Mouse (Mus musculus) naive thymus-derived CD4-positive, alpha-beta T cell, adult 5 months (primary cell): ENCODE measurements around the gene Thegl. TPM values are rescaled to one million over a fixed set of nuclear protein-coding genes. Genes with fewer than 3 reads are reported as not detected.

Experiments
- polyA plus RNA-seq: library from polyadenylated mRNA; unstranded; fragments of 100-300 nt; shearing (Covaris generic); gene quantifications from one replicate; pipeline ENCODE4 v1.2.1, GENCODE M21; 2017

Thegl gene
- not detected for polyA plus RNA-seq

DNA sequence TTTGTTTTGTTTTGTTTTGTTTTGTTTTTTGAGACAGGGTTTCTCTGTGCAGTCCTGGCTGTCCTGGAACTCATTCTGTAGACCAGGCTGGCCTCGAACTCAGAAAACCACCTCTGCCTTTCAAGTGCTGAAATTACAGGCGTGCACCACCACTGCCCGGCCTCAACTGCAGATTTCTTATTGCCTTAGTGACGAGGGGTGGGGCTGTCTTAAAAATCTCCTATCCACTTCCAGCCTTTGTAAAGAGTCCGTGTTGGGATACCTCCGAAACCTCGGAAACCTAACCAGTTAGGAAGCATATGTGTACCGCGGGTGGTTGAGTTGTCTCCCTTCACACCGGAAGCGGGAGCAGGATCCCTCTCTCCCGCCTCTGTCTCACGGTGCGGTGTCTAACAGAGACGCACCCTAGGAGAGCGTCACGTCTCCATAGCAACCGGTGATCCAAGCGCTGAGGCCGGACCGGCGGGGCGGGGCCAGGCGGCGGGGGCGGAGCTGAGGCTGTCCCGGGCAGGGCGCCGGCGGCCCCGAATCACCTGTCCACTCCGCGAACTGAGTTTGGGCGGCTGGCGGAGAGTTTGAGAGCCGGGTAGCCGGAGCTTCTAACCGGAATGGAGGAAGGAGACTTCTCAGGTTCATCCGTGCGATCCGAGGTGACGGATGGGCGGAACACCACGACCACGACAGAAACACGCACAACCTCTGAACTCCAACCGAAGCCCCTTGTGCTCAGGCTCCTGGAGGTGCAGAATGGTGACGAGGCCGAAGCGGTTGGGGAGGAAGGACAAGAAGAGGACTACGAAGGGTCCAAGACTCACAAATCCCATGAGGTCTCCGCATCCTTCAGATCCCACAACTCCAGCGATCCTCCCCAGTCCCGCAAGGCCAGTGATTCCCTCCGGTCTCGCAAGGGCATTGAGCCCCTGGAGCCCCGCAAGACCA, at the start of gene Thegl:
Gene Thegl (plus strand): TSS at position 480 of the 939 bp plus-strand sequence.

DNA sequence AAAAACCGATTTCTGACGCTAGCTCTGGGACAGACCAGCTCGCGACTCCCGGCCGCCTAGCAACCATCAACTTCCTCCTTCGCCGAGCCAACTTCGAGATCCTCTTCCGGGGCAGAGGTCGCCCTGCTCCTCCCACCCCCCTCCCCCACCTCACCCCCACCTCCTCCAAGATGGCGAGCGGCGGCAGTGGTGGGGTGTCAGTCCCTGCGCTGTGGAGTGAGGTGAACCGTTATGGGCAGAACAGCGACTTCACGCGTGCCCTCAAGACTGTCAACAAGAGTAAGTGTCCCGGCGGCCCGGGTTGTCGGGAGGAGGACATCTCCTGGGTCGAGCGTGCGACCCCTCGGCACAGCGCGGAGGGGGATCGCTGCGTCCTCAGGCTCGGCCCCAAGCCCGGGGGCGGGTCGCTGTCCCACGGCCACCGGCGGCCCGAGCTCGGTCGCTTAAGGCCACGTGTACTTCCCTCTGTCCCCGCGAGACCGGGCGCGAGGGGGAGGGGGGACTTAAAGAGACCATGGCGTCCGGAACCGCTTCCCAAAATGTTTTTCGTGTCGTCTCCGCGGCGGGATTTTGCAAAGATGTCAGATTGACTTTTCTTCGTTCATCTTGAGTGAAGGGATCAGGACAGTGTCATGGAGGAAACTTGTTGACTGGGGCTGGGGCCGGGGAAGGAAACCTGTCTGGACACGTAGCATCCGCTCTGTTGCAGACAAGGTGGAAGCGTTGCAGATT, 41.1 kb upstream of the Thegl start, which contains the start of gene Srp72:
Gene Srp72 (plus strand): TSS at position 130 of the 732 bp plus-strand sequence.

DNA sequence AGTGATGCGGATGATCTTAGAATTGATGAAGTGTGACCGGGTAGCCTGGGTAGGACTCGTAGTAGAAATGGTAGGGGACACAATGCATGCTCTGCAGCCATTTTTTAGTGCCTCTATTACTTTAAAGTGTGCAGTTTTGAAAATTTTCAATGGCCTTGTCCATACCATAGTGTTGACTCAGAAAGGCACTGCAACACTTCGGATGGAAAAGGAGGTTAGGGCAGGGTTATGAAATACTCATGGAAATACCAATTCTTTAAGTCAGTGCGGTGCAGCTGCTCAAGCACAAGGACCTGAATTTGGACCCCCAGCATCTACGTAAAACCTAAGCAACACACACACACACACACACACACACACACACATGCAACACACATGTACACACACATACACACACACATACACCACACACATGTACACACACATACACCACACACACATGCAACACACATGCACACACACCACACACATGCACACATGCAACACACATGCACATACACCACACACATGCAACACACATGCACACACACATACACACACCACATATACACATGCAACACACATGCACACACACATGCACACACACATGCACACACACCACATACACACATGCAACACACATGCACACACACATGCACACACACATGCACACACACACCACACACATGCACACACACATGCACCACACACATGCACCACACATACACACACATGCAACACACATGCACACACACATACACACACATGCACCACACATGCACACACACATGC, 11.6 kb upstream of the Thegl start, which contains the start of gene Arl9:
Gene Arl9 (plus strand): TSS at position 5 of the 771 bp plus-strand sequence.

Other genes starting within 250 kb of the Thegl start
- 15.8 TPM for gene Aasdh, start 110.5 kb upstream of the Thegl start, polyA plus RNA-seq
- gene Paics, start 64.7 kb upstream of the Thegl start, polyA plus RNA-seq: 92.6 TPM
- gene Ppat, start 64.4 kb upstream of the Thegl start, polyA plus RNA-seq: 34.3 TPM
- gene Srp72, start 41.3 kb upstream of the Thegl start, polyA plus RNA-seq: 90.4 TPM
- not detected for gene Arl9, start 12.0 kb upstream of the Thegl start, polyA plus RNA-seq
- gene Hopx, start 99.1 kb downstream of the Thegl start, polyA plus RNA-seq: 42.1 TPM
- gene Spink2, start 195.4 kb downstream of the Thegl start, polyA plus RNA-seq: not detected
- gene Rest, start 249.5 kb downstream of the Thegl start, polyA plus RNA-seq: 26.2 TPM